Mouse (Mus musculus) heart, postnatal 0 days (tissue): ENCODE data around the gene Lingo1. TPM values are rescaled to one million over a fixed set of nuclear protein-coding genes. Genes with fewer than 3 reads are reported as not detected.
A peak's percentile ranks its signal among the peaks of the same experiment; 100 is the strongest.

Experiments used
- ATAC-seq: fragments of 200-750 bp; cut with Nextera tagmentation; 2 replicates; pipeline ENCODE4 v1.8.0; 2017; ENCODE audit warnings: low read depth, moderate number of reproducible peaks, moderate library complexity; ENCODE audit not compliant: insufficient read depth
- DNase-seq: peaks from one replicate; pipeline ENCODE4 v3.0.0-alpha.2; 2016; ENCODE audit warnings: low spot score
- H3K27ac ChIP-seq: fragments of 300-500 bp; sonication (generic); 2 replicates; pipeline ENCODE4 v1.5.1; 2014; ENCODE audit warnings: low read depth, mild to moderate bottlenecking
- H3K27me3 ChIP-seq: fragments of 300-500 bp; sonication (generic); 2 replicates; pipeline ENCODE4 v1.6.1; 2014; ENCODE audit warnings: low read length, mixed read lengths; ENCODE audit not compliant: control insufficient read depth, insufficient read depth
- H3K36me3 ChIP-seq: fragments of 300-500 bp; sonication (generic); replicated peaks from 2 replicates; pipeline ENCODE4 v1.6.1; 2014; ENCODE audit warnings: low read length, mixed read lengths; ENCODE audit not compliant: control insufficient read depth, insufficient read depth
- H3K4me1 ChIP-seq: fragments of 300-500 bp; sonication (generic); 2 replicates; pipeline ENCODE4 v1.6.1; 2014; ENCODE audit warnings: antibody characterized with exemption; ENCODE audit not compliant: control insufficient read depth, insufficient read depth
- H3K4me2 ChIP-seq: fragments of 300-500 bp; sonication (generic); 2 replicates; pipeline ENCODE4 v1.6.1; 2014; ENCODE audit warnings: low read depth, mild to moderate bottlenecking, low read length, moderate library complexity
- H3K4me3 ChIP-seq: fragments of 300-500 bp; sonication (generic); 2 replicates; pipeline ENCODE4 v1.5.1; 2014; ENCODE audit warnings: low read depth, low read length
- H3K9ac ChIP-seq: fragments of 300-500 bp; sonication (generic); replicated peaks from 2 replicates; pipeline ENCODE4 v1.6.1; 2014; ENCODE audit warnings: low read depth, low read length, mixed read lengths
- H3K9me3 ChIP-seq: fragments of 300-500 bp; sonication (generic); replicated peaks from 2 replicates; pipeline ENCODE4 v1.6.1; 2016; ENCODE audit warnings: low read length; ENCODE audit not compliant: control insufficient read depth
- CTCF ChIP-seq: IDR thresholded peaks from 2 replicates; pipeline ENCODE4 v1.5.1; 2016; ENCODE audit warnings: antibody characterized with exemption, control low read depth, low read depth
- EP300 ChIP-seq: IDR thresholded peaks from 2 replicates; pipeline ENCODE4 v1.6.1; 2016; ENCODE audit warnings: antibody characterized with exemption, low read depth
- WGBS: fragments of 180-500 bp; shearing (Covaris S2); extraction: QIAGEN DNeasy Blood & Tissue Kit; methylation state at CpG from one replicate; pipeline ENCODE4 v1.1.7; 2014; 5-methylcytosine and 5-hydroxymethylcytosine counted together
- polyA plus RNA-seq: library from polyadenylated mRNA; unstranded; fragments of >200 nt; fragmentation: Nextera tagmentation; extraction: Ambion mirVana; gene quantifications from 2 replicates; pipeline ENCODE4 v1.2.1, GENCODE M21; 2015
- total RNA-seq: library from RNA; depleted of rRNA; stranded (reverse); fragments of >200 nt; gene quantifications from 2 replicates; pipeline ENCODE4 v1.2.3, GENCODE M21; 2014; ENCODE audit warnings: low replicate concordance

Gene Lingo1
- total and polyA plus RNA-seq, 2 experiments from 2014 or later = 0.66 to 2.4 TPM

GRCm38 (mm10) chr9:56643474-56643873 is 152.8 kb downstream of the Lingo1 start:
- Histone ChIP-seq H3K27me3 (peaks cover 9% of the 10 kb centered on the region; the same call in 1 of the 2 replicates), H3K4me1 (no peaks in the 10 kb centered on the region), H3K27ac (no peak overlapping the region), H3K36me3 (no peaks in the 10 kb centered on the region), H3K9me3 (no peaks in the 10 kb centered on the region), H3K9ac (no peak overlapping the region), H3K4me2 (no peak overlapping the region), H3K4me3 (no peak overlapping the region)
- ATAC-seq (no peak), DNase-seq (no peak)
- no peak for TF ChIP-seq CTCF
- TF ChIP-seq EP300 = no peak
- 49% methylated on average over 5 of the region's 5 CpGs for WGBS

DNA sequence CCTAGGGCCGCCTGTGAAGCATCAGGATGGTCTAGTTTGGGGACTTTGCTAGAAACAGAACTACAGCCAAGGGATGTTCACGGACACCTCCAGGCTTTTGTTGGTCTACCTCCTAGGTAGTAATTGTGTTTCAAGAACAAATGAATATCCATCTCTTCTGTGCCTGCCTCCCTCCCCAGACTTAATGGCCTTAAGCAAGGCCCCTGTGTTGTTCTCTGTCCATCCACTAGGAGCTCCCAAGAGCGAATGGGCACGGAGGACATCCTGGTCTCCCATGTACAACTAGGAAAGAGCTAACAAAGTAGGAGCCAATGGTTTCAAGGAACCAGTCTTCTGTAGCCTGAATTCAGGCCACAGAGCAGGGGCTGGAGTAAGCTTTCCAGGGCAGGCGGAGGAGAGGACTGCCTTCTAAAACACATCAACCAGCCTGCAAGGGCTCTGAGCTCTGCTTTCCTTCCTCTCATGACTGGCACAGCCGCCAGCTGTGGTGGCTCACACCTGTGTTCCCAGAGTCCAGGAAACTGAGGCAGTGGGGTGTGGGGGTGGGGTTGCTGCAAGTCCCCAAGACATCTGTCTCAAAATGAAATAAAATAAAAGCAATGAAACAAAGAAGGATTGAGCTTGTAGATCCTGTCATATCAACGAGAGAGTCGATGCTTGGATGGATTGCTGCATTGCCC is 157.9 kb downstream of the Lingo1 start:
- H3K4me2 ChIP-seq = no peak overlapping the region
- H3K4me3 ChIP-seq = no peak overlapping the region
- TF ChIP-seq EP300 (no peak), CTCF (peak; percentile 50)
- no peaks in the 10 kb centered on the region for H3K36me3 ChIP-seq
- H3K27me3 ChIP-seq = peaks cover 56% of the 10 kb centered on the region
- no peak for DNase-seq
- no peaks in the 10 kb centered on the region for H3K9me3 ChIP-seq
- no peak for ATAC-seq
- WGBS = 64% methylated on average over 8 of the region's 8 CpGs
- no peak overlapping the region for H3K9ac ChIP-seq
- H3K4me1 ChIP-seq = 0 out of 2 replicates have a peak, but pooled peaks cover 6% of the 10 kb centered on the region
- H3K27ac ChIP-seq = no peak overlapping the region

DNA sequence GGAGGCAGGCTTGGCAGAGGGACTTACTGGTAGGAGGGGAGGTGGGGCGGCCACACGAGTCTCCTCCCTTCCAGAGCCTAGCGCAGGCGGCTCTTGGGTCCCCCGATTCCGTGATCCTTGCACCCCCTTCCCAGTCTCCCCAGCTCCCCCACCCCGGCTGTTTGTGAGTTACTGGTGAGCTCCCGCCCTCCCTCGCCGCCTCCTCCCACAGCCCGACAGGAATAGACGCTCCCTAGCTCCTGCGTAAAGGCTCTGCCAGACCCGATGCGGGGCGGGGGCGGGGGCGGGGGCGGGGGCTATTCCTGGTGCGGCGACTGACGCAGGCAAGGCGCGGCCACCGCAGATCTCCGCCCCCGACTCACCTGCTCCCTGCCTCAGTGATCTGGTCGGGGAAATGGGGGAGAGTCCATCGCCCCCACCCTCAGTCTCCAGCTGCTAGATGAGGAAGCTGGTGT is 158.8 kb downstream of the Lingo1 start:
- Histone ChIP-seq H3K9me3 (no peaks in the 10 kb centered on the region), H3K36me3 (no peaks in the 10 kb centered on the region), H3K9ac (no peak overlapping the region), H3K4me3 (peak overlapping the region; percentile 6), H3K27ac (no peak overlapping the region), H3K27me3 (peaks cover 65% of the 10 kb centered on the region), H3K4me1 (0 out of 2 replicates have a peak, but pooled peaks cover 6% of the 10 kb centered on the region), H3K4me2 (peak overlapping the region; percentile 4)
- 2% methylated on average over 27 of the region's 29 CpGs for WGBS
- no peak for ATAC-seq
- no peak for DNase-seq
- TF ChIP-seq CTCF = no peak
- no peak for TF ChIP-seq EP300

DNA sequence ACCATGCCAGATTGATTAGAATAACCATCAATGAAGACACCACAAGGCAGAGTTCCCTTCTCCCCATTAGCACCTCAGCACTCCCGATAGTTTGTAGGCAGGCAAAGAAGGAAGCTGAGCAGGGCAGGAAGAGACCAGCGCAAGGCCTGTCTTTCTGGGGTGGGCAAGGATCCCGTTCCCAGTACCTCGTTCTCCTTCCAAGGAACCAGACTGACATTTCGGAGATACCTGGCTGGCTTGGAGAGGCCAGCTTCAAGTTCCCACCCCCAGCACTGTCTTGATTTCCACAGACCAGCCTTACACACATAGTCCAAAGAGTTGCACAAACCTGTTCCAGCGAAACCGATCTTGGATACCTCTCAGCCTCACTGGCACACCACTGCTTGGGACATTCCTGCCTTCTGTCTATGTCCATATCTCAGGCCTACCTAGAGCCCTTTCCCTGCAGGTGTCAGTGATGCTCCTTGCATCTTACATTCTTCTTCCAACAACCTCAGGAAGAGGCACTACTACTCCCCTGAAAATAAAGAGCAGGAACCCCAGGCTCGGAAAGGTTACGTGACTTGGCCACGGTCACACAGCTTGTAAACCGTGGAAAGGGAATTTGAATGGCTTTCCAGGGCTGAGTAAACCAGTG is 159.4 kb downstream of the Lingo1 start:
- Histone ChIP-seq H3K4me3 (no peak overlapping the region), H3K4me2 (peak overlapping the region; percentile 4; the same call in 1 of the 2 replicates), H3K27ac (no peak overlapping the region), H3K36me3 (no peaks in the 10 kb centered on the region), H3K4me1 (0 out of 2 replicates have a peak, but pooled peaks cover 6% of the 10 kb centered on the region), H3K9me3 (no peaks in the 10 kb centered on the region), H3K9ac (no peak overlapping the region), H3K27me3 (peaks cover 67% of the 10 kb centered on the region)
- 50% methylated on average over 11 of the region's 11 CpGs for WGBS
- no peak for ATAC-seq
- no peak for DNase-seq
- TF ChIP-seq CTCF (no peak), EP300 (no peak)

GRCm38 (mm10) chr9:56636214-56636613 is 160.1 kb downstream of the Lingo1 start:
- peak; percentile 100 for TF ChIP-seq CTCF
- TF ChIP-seq EP300 = no peak
- no peaks in the 10 kb centered on the region for H3K36me3 ChIP-seq
- peak overlapping the region; percentile 63 for H3K4me3 ChIP-seq

More at GRCm38 (mm10) chr9:56636214-56636613, 160.1 kb downstream of the Lingo1 start:
- Histone ChIP-seq H3K4me1 (0 out of 2 replicates have a peak, but pooled peaks cover 6% of the 10 kb centered on the region), H3K9ac (no peak overlapping the region), H3K27ac (no peak overlapping the region), H3K9me3 (no peaks in the 10 kb centered on the region), H3K27me3 (peaks cover 67% of the 10 kb centered on the region), H3K4me2 (peak overlapping the region; percentile 98)
- ATAC-seq (peak; percentile 34; the same call in 1 of the 2 replicates), DNase-seq (peak; percentile 85)
- 0% methylated on average over 10 of the region's 10 CpGs for WGBS
